Mouse (Mus musculus): Measurements from ENCODE around the gene Epn1.

The Epn1 gene

GRCm38 (mm10) chr7:5080010-5080751, at the start of gene Epn1:
Gene Epn1, plus strand, starts transcription at chr7:5080235.
- DNase-seq (ENCODE audit: low spot score), result peak; percentile 97

- DNase-seq (ENCODE audit: low spot score), result no peak
Measured at GRCm38 (mm10) chr7:5030554-5031275, 49.3 kb upstream of the Epn1 start.

- DNase-seq (ENCODE audit: low spot score), result no peak
Measured at GRCm38 (mm10) chr7:5031496-5031895, 48.5 kb upstream of the Epn1 start.

- DNase-seq (ENCODE audit: low spot score), result no peak
Measured at GRCm38 (mm10) chr7:5033818-5034217, 46.2 kb upstream of the Epn1 start, which contains the start of gene 4632433K11Rik. Gene 4632433K11Rik, plus strand, starts transcription at chr7:5034118.

GRCm38 (mm10) chr7:5035628-5036027, 44.4 kb upstream of the Epn1 start:
- DNase-seq (ENCODE audit: low spot score), result no peak

GRCm38 (mm10) chr7:5036136-5036535, 43.9 kb upstream of the Epn1 start:
- no peak for DNase-seq (ENCODE audit: low spot score)

- no peak for DNase-seq (ENCODE audit: low spot score)
Measured at GRCm38 (mm10) chr7:5037026-5037425, 43.0 kb upstream of the Epn1 start.

- DNase-seq (ENCODE audit: low spot score), result no peak
Measured at GRCm38 (mm10) chr7:5037467-5037866, 42.6 kb upstream of the Epn1 start.

GRCm38 (mm10) chr7:5038109-5038732, 41.8 kb upstream of the Epn1 start, which contains the start of gene Zfp784:
Gene Zfp784, minus strand, starts transcription at chr7:5038446.
- DNase-seq (ENCODE audit: low spot score), result peak; percentile 95

- no peak for DNase-seq (ENCODE audit: low spot score)
Measured at GRCm38 (mm10) chr7:5038940-5039339, 41.1 kb upstream of the Epn1 start.

- no peak for DNase-seq (ENCODE audit: low spot score)
Measured at GRCm38 (mm10) chr7:5044981-5045380, 35.1 kb upstream of the Epn1 start.

- no peak for DNase-seq (ENCODE audit: low spot score)
Measured at GRCm38 (mm10) chr7:5046112-5046511, 33.9 kb upstream of the Epn1 start.

- DNase-seq (ENCODE audit: low spot score), result peak; percentile 43
Measured at GRCm38 (mm10) chr7:5047313-5047712, 32.7 kb upstream of the Epn1 start.

GRCm38 (mm10) chr7:5051193-5052192, 28.5 kb upstream of the Epn1 start, which contains the start of gene Zfp580:
Gene Zfp580, plus strand, starts transcription at chr7:5051538.
- peak; percentile 63 for DNase-seq (ENCODE audit: low spot score)

GRCm38 (mm10) chr7:5052438-5052837, 27.6 kb upstream of the Epn1 start:
- DNase-seq (ENCODE audit: low spot score), result no peak

GRCm38 (mm10) chr7:5052931-5053343, 27.1 kb upstream of the Epn1 start:
- no peak for DNase-seq (ENCODE audit: low spot score)

GRCm38 (mm10) chr7:5053456-5054179, 26.4 kb upstream of the Epn1 start:
- DNase-seq (ENCODE audit: low spot score), result no peak

- no peak for DNase-seq (ENCODE audit: low spot score)
Measured at GRCm38 (mm10) chr7:5056651-5057263, 23.3 kb upstream of the Epn1 start.

- DNase-seq (ENCODE audit: low spot score), result no peak
Measured at GRCm38 (mm10) chr7:5057381-5057780, 22.7 kb upstream of the Epn1 start.

- no peak for DNase-seq (ENCODE audit: low spot score)
Measured at GRCm38 (mm10) chr7:5057804-5058203, 22.2 kb upstream of the Epn1 start.
